Mouse (Mus musculus) B cell, adult (primary cell): ENCODE results near the gene Map7d1. TPM values are rescaled to one million over a fixed set of nuclear protein-coding genes. Genes with fewer than 3 reads are reported as not detected.

Experiments
- total RNA-seq: library from RNA; stranded (reverse); gene quantifications from 4 replicates; pipeline ENCODE4 v1.2.4, GENCODE M21; 2023; ENCODE audit not compliant: inconsistent age

Map7d1 gene
- total RNA-seq, result 44.6 to 60.7 TPM (median 55.7 TPM) in 4 replicates

DNA sequence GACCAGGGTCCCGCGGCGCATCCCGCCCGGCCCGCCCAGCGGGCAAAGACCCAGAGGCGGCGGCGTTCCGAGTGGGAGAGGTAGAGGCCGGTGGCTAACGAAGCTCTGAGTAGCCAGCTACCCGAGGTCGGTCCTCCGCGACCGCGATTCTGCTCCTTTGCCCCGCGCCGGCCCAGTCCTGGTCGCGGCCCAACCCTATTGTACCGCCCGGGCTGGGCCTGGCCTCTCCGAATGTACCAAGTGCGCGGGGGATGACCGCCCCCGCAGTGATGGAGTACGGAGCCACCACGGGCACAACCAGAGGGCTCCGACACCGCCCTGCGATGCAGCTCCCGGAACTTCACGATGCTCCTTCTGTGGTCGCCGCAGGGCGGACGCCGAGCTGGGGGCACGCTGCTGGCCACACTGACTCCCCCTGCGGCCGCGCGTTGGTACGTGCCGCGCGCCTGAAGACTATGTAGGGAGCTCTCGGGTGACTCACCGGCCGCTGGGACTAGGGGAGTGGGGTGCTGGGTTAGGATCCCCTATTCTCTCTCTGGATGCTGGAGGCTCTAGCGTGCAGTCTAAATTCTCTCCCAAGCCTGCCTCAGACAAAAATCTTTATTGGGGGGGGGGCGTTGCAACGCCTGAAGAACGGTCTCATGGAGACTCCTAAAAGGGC, at the start of gene Map7d1:
TSS of gene Map7d1 (minus strand) at position 213 of the 661 bp plus-strand sequence.

DNA sequence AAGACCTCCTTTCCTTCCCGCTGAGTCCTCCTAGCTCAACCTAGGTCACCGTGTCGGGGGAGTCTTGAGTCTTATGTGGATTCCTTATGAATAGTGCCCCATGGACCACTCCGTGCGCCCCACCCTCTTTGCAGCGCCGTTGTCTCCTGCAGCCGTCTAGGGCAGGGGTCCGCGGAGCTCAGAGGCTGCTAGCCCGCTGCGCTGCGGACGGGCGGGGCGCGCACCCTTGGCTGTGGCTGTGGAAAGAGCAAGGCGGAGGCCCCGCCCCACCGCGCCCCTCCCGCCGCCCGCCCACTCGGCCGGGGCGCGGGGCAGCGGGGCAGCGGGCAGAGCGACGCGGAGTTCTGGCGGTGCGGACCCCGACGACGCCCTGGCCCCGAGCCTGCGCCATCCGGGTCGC, 30.3 kb upstream of the Map7d1 start, which contains the start of gene Col8a2:
TSS of gene Col8a2 (plus strand) at position 302 of the 400 bp plus-strand sequence.

DNA sequence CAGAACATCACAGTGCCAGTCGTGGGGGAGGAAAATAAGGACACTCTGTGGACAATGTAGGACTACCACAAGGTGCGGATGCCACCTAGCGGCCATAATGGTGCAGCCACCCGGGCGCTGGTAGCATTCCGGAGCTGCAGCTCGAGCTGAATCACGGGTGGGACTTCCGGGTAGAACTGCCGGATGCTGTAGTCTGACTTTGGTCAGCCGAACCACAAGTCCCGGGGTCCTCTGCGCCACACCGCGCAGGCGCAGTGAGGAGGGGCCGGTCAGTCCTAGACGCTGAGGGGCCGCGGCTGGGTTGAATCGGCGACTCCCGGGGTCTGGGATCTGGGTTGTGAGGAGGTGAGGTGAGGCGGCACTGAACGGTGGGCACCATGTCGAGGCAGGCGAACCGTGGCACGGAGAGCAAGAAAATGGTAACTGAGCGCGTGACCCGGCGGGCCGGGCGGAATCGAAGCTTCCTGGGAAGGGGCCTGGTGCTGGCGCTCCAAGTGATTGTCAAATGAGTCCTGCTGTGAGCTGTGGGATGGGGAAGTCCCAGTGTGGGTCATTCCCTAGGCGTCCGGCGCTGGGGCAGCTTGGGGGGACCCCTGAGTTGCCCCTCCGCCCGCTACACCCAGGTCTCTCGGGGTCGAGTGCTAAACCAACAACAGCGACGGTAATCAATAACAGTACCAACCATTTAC, 6.1 kb upstream of the Map7d1 start, which contains the start of gene Trappc3:
TSS of gene Trappc3 (plus strand) at position 207 of the 689 bp plus-strand sequence.

DNA sequence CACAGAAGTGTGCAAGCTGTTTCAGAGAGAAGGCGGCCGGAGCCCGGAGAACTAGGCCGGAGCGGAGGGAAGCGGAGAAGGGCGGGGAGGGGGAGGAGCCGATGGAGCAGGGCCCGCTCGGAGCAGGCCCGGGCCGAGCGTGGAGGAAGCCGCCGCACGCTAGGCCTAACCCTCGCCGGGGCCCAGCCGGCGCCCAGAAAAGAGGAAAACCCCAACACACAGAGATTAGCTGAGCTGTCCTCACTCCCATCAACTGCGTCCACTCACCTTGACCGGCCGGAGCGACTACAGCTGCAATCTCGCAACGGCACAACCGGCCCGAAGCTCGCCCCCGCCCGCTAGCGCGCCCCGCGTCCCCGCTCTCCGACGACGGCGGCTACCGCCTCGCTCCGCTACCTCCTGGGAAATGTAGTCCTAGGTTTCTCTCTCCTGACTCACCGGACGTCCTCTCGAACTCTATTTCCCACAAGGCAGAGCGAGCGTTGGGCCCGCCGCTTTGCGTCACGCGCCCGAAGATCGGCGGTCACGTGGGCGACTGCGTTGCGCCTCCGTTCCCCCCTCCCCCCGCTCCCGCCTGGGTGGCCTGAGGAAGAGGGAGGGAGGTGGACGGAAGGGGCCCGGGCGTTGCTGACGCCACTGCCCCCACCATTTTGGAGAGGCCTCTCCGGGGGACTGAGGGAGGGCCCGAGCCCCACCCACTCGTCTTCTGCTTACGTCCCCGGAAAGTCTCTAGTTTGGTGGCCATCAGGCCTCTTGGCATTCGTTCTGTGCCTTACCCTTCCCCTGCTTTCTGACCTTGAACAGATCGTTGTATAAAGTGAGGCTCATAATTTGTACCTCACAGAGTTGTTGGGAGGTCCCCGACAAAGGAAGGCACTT, 53.6 kb downstream of the Map7d1 start, which contains the start of gene Thrap3:
TSS of gene Thrap3 (minus strand) at position 458 of the 879 bp plus-strand sequence.

Other genes with a start within 250 kb of the Map7d1 start
- 0.78 to 1.4 TPM (median 1.3 TPM) in 4 replicates for gene Csf3r, start 231.8 kb downstream of the Map7d1 start, total RNA-seq
- 43.7 to 55.8 TPM (median 49.2 TPM) in 4 replicates for gene Mrps15, start 209.4 kb downstream of the Map7d1 start, total RNA-seq
- 0.35 to 1.0 TPM in 2 of 4 replicates, not detected in the others for gene Oscp1, start 197.8 kb downstream of the Map7d1 start, total RNA-seq
- 14.8 to 17.5 TPM (median 17.2 TPM) in 4 replicates for gene Lsm10, start 159.7 kb downstream of the Map7d1 start, total RNA-seq
- 40.2 to 44.7 TPM (median 40.4 TPM) in 4 replicates for gene Stk40, start 152.4 kb downstream of the Map7d1 start, total RNA-seq
- 2.4 to 5.4 TPM (median 3.4 TPM) in 4 replicates for gene Eva1b, start 108.6 kb downstream of the Map7d1 start, total RNA-seq
- 0.80 to 1.00 TPM (median 0.96 TPM) in 4 replicates for gene Sh3d21, start 92.9 kb downstream of the Map7d1 start, total RNA-seq
- 536 to 621 TPM (median 609 TPM) in 4 replicates for gene Thrap3, start 53.6 kb downstream of the Map7d1 start, total RNA-seq
- 40.2 to 46.6 TPM (median 44.6 TPM) in 4 replicates for gene Trappc3, start 6.0 kb upstream of the Map7d1 start, total RNA-seq
- gene Col8a2, start 30.4 kb upstream of the Map7d1 start, total RNA-seq, result not detected in 4 replicates
- 33.3 to 45.0 TPM (median 39.4 TPM) in 4 replicates for gene Adprhl2, start 65.4 kb upstream of the Map7d1 start, total RNA-seq
- gene Tekt2, start 69.3 kb upstream of the Map7d1 start, total RNA-seq, result not detected in 4 replicates
- gene Ago3, start 173.2 kb upstream of the Map7d1 start, total RNA-seq, result 18.4 to 33.7 TPM (median 26.3 TPM) in 4 replicates
- 56.3 to 63.7 TPM (median 59.3 TPM) in 4 replicates for gene Ago1, start 212.2 kb upstream of the Map7d1 start, total RNA-seq